In genomic region chr5:90964316-90964715, GRCm38 (mm10) we compare ENCODE assay signal across 9 mouse cellular contexts. TPM values are rescaled to one million over a fixed set of nuclear protein-coding genes. Genes with fewer than 3 reads are reported as not detected.
DNase-seq lines count a peak whose midpoint lies in the region; ATAC-seq and TF ChIP-seq lines count a peak whose summit lies in the region.
"Had no signal": no experiment of that assay in that cellular context is flagged by ENCODE, and none has a peak within 500 bp of the region (broad histone marks: within the 10 kb centered on the region; RNA-seq: fewer than 3 reads in every experiment).

No protein-coding gene starts in this region.

- peak; percentile 43 to 70 for TF ChIP-seq CTCF in CH12.LX (conservative IDR thresholded peaks at IDR 0.05 in 1 of 2, IDR thresholded peaks at IDR 0.05 in 1 of 2; ENCODE audit: low read depth in 2 of 2, low read length in 2 of 2)

- WGBS in hindbrain, embryonic 10.5 days: 71% methylated on average over 4 of the region's 4 CpGs
- WGBS in hindbrain, embryonic 13.5 days: 65% methylated on average over 4 of the region's 4 CpGs
- WGBS in liver, embryonic 12.5 days (ENCODE audit: insufficient replicate concordance): 54% methylated on average over 4 of the region's 4 CpGs
- WGBS in forebrain, embryonic 14.5 days: 67% methylated on average over 4 of the region's 4 CpGs

- no peak overlapping the region for H3K9ac ChIP-seq in hindbrain, embryonic 13.5 days
- no peak overlapping the region for H3K9ac ChIP-seq in CH12.LX (ENCODE audit: insufficient read depth, low read depth)
- H3K9ac ChIP-seq in liver, embryonic 12.5 days: no peak overlapping the region
- no peak overlapping the region for H3K9ac ChIP-seq in forebrain, embryonic 14.5 days (ENCODE audit: low read length)
- H3K9ac ChIP-seq: embryonic facial prominence, embryonic 15.5 days had no signal

- TF ChIP-seq POLR2A in CH12.LX (IDR thresholded peaks at IDR 0.05; ENCODE audit: low read depth, low read length): no peak

- ATAC-seq in hindbrain, embryonic 13.5 days (ENCODE audit: low FRiP score): no peak
- peak; percentile 61; the same call in 1 of the 2 replicates for ATAC-seq in liver, embryonic 12.5 days
- no peak for ATAC-seq in forebrain, embryonic 14.5 days

- dilution Hi-C loops in CH12.LX (cut with MboI; ENCODE audit: extremely low pct_ligation_motif_present, extremely low pct_unique_long_range_greater_than_20kb, low sequenced_read_pairs): no loop called here

- no peaks in the 10 kb centered on the region for H3K9me3 ChIP-seq in hindbrain, embryonic 10.5 days
- H3K9me3 ChIP-seq in hindbrain, embryonic 13.5 days: no peaks in the 10 kb centered on the region
- no peaks in the 10 kb centered on the region for H3K9me3 ChIP-seq in CH12.LX (replicated peaks; ENCODE audit: low read length)
- H3K9me3 ChIP-seq in liver, embryonic 12.5 days (replicated peaks): no peaks in the 10 kb centered on the region
- no peaks in the 10 kb centered on the region for H3K9me3 ChIP-seq in forebrain, embryonic 14.5 days (replicated peaks; ENCODE audit: control insufficient read depth, low read length)
- H3K9me3 ChIP-seq: embryonic facial prominence, embryonic 15.5 days had no signal

- no peaks in the 10 kb centered on the region for H3K4me1 ChIP-seq in hindbrain, embryonic 10.5 days (replicated peaks)
- H3K4me1 ChIP-seq in hindbrain, embryonic 13.5 days (replicated peaks): no peaks in the 10 kb centered on the region
- H3K4me1 ChIP-seq in CH12.LX (ENCODE audit: control insufficient read depth in 1 of 2, insufficient read depth in 2 of 2): peaks cover 3 to 10% of the 10 kb centered on the region in 2 experiments
- no peaks in the 10 kb centered on the region for H3K4me1 ChIP-seq in liver, embryonic 12.5 days
- no peaks in the 10 kb centered on the region for H3K4me1 ChIP-seq in forebrain, embryonic 14.5 days (ENCODE audit: control insufficient read depth, insufficient read depth, low read length)
- H3K4me1 ChIP-seq: embryonic facial prominence, embryonic 15.5 days had no signal

- no peak overlapping the region for H3K4me2 ChIP-seq in hindbrain, embryonic 13.5 days
- no peak overlapping the region for H3K4me2 ChIP-seq in CH12.LX (ENCODE audit: insufficient read depth, low read depth, poor library complexity, severe bottlenecking)
- H3K4me2 ChIP-seq in liver, embryonic 12.5 days: no peak overlapping the region
- H3K4me2 ChIP-seq in forebrain, embryonic 14.5 days (ENCODE audit: low read length): no peak overlapping the region
- H3K4me2 ChIP-seq: embryonic facial prominence, embryonic 15.5 days had no signal

- TF ChIP-seq RAD21 in CH12.LX (IDR thresholded peaks at IDR 0.05; ENCODE audit: low read depth, low read length): peak; percentile 19; the same call in 1 of the 2 replicates

- no peaks in the 10 kb centered on the region for H3K27me3 ChIP-seq in hindbrain, embryonic 10.5 days (ENCODE audit: insufficient read depth, poor library complexity, severe bottlenecking)
- no peaks in the 10 kb centered on the region for H3K27me3 ChIP-seq in hindbrain, embryonic 13.5 days
- no peaks in the 10 kb centered on the region for H3K27me3 ChIP-seq in CH12.LX (replicated peaks)
- H3K27me3 ChIP-seq in liver, embryonic 12.5 days (replicated peaks): no peaks in the 10 kb centered on the region
- H3K27me3 ChIP-seq in forebrain, embryonic 14.5 days (replicated peaks; ENCODE audit: control insufficient read depth, insufficient read depth, low read length): no peaks in the 10 kb centered on the region
- H3K27me3 ChIP-seq: embryonic facial prominence, embryonic 15.5 days had no signal

- DNase-seq in hindbrain, embryonic 10.5 days (ENCODE audit: low spot score): peak; percentile 13
- peak; percentile 34 for DNase-seq in CH12.LX (ENCODE audit: extremely low read depth)
- DNase-seq in adrenal gland, postnatal 25 days: peak; percentile 30
- peak; percentile 28 for DNase-seq in thymus, postnatal 0 days (ENCODE audit: low spot score)
- no peak for DNase-seq in layer of hippocampus, postnatal 36 days
- no peak for DNase-seq in forebrain, embryonic 14.5 days (ENCODE audit: low spot score)

- H3K36me3 ChIP-seq in hindbrain, embryonic 10.5 days: peaks cover 11% of the 10 kb centered on the region
- H3K36me3 ChIP-seq in hindbrain, embryonic 13.5 days: peaks cover 21% of the 10 kb centered on the region
- no peaks in the 10 kb centered on the region for H3K36me3 ChIP-seq in CH12.LX (replicated peaks in 1 of 2; ENCODE audit: control insufficient read depth in 1 of 2, insufficient read depth in 1 of 2, low read length in 1 of 2)
- no peaks in the 10 kb centered on the region for H3K36me3 ChIP-seq in liver, embryonic 12.5 days
- H3K36me3 ChIP-seq in forebrain, embryonic 14.5 days (ENCODE audit: control insufficient read depth, insufficient read depth, low read length): peaks cover 4% of the 10 kb centered on the region; the same call in 1 of the 2 replicates

- TF ChIP-seq EP300 in CH12.LX (IDR thresholded peaks at IDR 0.05; ENCODE audit: low read length): no peak

- in situ Hi-C loops in CH12.LX (cut with MboI; ENCODE audit: low pct_ligation_motif_present, low pct_unique_long_range_greater_than_20kb, low sequenced_read_pairs): no loop called here

- no peak overlapping the region for H3K27ac ChIP-seq in hindbrain, embryonic 10.5 days
- H3K27ac ChIP-seq in hindbrain, embryonic 13.5 days: no peak overlapping the region
- H3K27ac ChIP-seq in CH12.LX (ENCODE audit: insufficient read depth, low read depth): no peak overlapping the region
- H3K27ac ChIP-seq in liver, embryonic 12.5 days: no peak overlapping the region
- no peak overlapping the region for H3K27ac ChIP-seq in forebrain, embryonic 14.5 days (ENCODE audit: low read depth, low read length)
- H3K27ac ChIP-seq: embryonic facial prominence, embryonic 15.5 days had no signal

- H3K79me2 ChIP-seq in CH12.LX (replicated peaks; ENCODE audit: control insufficient read depth, extremely low read depth, insufficient read depth, poor library complexity, severe bottlenecking): no peaks in the 10 kb centered on the region

- H3K4me3 ChIP-seq in hindbrain, embryonic 10.5 days: no peak overlapping the region
- H3K4me3 ChIP-seq in hindbrain, embryonic 13.5 days: no peak overlapping the region
- H3K4me3 ChIP-seq in CH12.LX (replicated peaks in 1 of 3; ENCODE audit: low read depth in 2 of 3, low read length in 2 of 3, poor library complexity in 1 of 3): no peak overlapping the region
- no peak overlapping the region for H3K4me3 ChIP-seq in liver, embryonic 12.5 days
- H3K4me3 ChIP-seq in forebrain, embryonic 14.5 days (ENCODE audit: low read depth, low read length): no peak overlapping the region
- H3K4me3 ChIP-seq: embryonic facial prominence, embryonic 15.5 days had no signal

TF ChIP-seq in CH12.LX, 34 proteins besides CTCF, POLR2A, EP300 and RAD21:
- TF ChIP-seq ZNF384 (IDR thresholded peaks at IDR 0.05; ENCODE audit: low read depth, low read length) (no peak), KAT2A (IDR thresholded peaks at IDR 0.05; ENCODE audit: insufficient replicate concordance, low read length) (no peak), ELF1 (IDR thresholded peaks at IDR 0.05; ENCODE audit: low read depth, low read length) (no peak), MXI1 (IDR thresholded peaks at IDR 0.05; ENCODE audit: low read depth, low read length) (no peak), ETS1 (conservative IDR thresholded peaks at IDR 0.05; ENCODE audit: low read depth, low read length) (no peak), CHD2 (IDR thresholded peaks at IDR 0.05; ENCODE audit: low read length) (no peak), NELFE (IDR thresholded peaks at IDR 0.05; ENCODE audit: low read depth, low read length) (0 out of 2 replicates have a peak, but pooled peaks have one; percentile 23), SMC3 (IDR thresholded peaks at IDR 0.05; ENCODE audit: low read depth, low read length) (peak; percentile 58), MAFK (IDR thresholded peaks at IDR 0.05; ENCODE audit: insufficient replicate concordance, low read length) (no peak), RCOR1 (conservative IDR thresholded peaks at IDR 0.05; ENCODE audit: low read depth, low read length) (no peak), HCFC1 (IDR thresholded peaks at IDR 0.05; ENCODE audit: low read depth, low read length) (no peak), CHD1 (IDR thresholded peaks at IDR 0.05; ENCODE audit: low read depth, low read length) (no peak), MEF2A (IDR thresholded peaks at IDR 0.05; ENCODE audit: borderline replicate concordance, low read depth, low read length) (no peak), USF2 (conservative IDR thresholded peaks at IDR 0.05; ENCODE audit: low read depth, low read length) (no peak)

RNA-seq across cellular contexts. Expression of gene Mthfd2l, which starts 33.4 kb away (rescaled TPM):
- polyA plus RNA-seq in hindbrain, embryonic 10.5 days (2016; fragmentation: Nextera tagmentation; extraction: Ambion mirVana): 58.6 and 71.3 TPM in 2 replicates
- 77.7 and 87.5 TPM in 2 replicates for polyA plus RNA-seq in hindbrain, embryonic 13.5 days (2015; fragmentation: Nextera tagmentation; extraction: Ambion mirVana)
- total RNA-seq in CH12.LX (2012; rRNA removed): 1.2 and 1.7 TPM in 2 replicates
- total RNA-seq in CH12.LX (2014; rRNA removed): 5.5 and 5.7 TPM in 2 replicates
- polyA plus RNA-seq in CH12.LX (2012; ENCODE audit: insufficient read length, low read depth): 2.3 and 3.7 TPM in 2 replicates
- total RNA-seq in adrenal gland, postnatal 25 days (2021): 12.4 and 18.7 TPM in 2 replicates
- 11.4 and 13.9 TPM in 2 replicates for polyA plus RNA-seq in liver, embryonic 12.5 days (2016; fragmentation: Nextera tagmentation; extraction: Ambion mirVana)
- 27.5 and 27.7 TPM in 2 replicates for polyA plus RNA-seq in thymus, postnatal 0 days (2015; fragmentation: Nextera tagmentation; extraction: Ambion mirVana)
- total RNA-seq in layer of hippocampus, postnatal 36 days (2021): 10 to 100 TPM; 18.8 to 21.8 TPM
- polyA plus RNA-seq in forebrain, embryonic 14.5 days (2014; fragmentation: Nextera tagmentation; extraction: Ambion mirVana): 71.9 and 86.0 TPM in 2 replicates

Comparison
In these comparisons a context has a peak if more than half of its experiments do, and no peak if none do; other contexts are left out.
1. DNase-seq: peak in hindbrain, embryonic 10.5 days (single experiment), CH12.LX (single experiment), adrenal gland, postnatal 25 days (single experiment) and thymus, postnatal 0 days (single experiment); none in layer of hippocampus, postnatal 36 days (0 of 2) and forebrain, embryonic 14.5 days (single experiment).